Mouse (Mus musculus): ENCODE results near the gene Gm17374. TPM values are rescaled to one million over a fixed set of nuclear protein-coding genes. Genes with fewer than 3 reads are reported as not detected.

The Gm17374 gene
- polyA plus RNA-seq, 1 experiment from 2014 or later, result not detected

DNA sequence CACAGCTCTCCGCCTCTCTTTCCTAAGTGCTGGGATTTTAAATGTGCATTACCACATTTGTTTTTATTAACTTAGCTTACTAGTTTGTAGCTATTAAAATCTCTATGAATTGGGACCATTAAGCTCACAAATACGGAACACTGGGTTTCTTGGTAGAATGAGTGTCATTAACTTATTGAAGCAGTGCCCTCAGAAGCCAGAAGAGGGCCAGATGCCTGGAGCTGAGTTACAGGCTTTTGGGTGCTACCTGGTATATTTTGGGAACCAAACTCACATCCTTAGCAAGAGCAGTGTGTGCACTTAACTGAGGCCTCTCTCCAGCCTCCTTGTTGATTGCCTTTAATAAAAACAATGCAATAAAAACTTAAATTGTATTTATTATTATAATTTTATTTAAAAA lies 48.9 kb downstream of the Gm17374 start:
- H3K9ac ChIP-seq, result no peak overlapping the region
- H3K27me3 ChIP-seq (replicated peaks), result no peaks in the 10 kb centered on the region
- no peak overlapping the region for H3K27ac ChIP-seq
- ATAC-seq (replicated peaks), result no peak
- no peaks in the 10 kb centered on the region for H3K9me3 ChIP-seq
- peaks cover 10% of the 10 kb centered on the region for H3K36me3 ChIP-seq (replicated peaks)
- no peak overlapping the region for H3K4me3 ChIP-seq
- no peak overlapping the region for H3K4me2 ChIP-seq
- 82% methylated on average over 2 of the region's 2 CpGs for WGBS
- no peaks in the 10 kb centered on the region for H3K4me1 ChIP-seq

DNA sequence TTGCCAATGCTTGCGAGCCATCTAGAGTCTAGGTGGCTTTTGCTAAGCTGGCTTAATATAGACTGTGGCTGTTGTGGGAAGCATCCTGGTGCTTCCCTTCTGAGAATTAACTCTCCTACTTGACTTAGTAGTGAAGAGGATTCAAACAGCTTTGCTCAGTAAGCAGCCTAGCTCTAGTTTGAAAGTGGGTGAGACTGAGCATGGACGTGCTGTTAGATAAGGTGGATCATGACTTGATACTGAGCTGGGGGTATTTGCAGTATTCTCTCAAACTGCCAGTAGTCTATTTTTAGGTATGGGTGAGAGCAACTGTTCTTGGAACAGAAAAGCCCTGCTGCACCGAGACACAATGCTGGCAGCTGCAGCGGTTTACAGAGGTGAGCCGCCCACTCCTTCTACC lies 50.7 kb downstream of the Gm17374 start:
- no peak overlapping the region for H3K4me3 ChIP-seq
- no peak overlapping the region for H3K27ac ChIP-seq
- no peaks in the 10 kb centered on the region for H3K9me3 ChIP-seq
- WGBS, result 91% methylated on average over 5 of the region's 5 CpGs
- no peaks in the 10 kb centered on the region for H3K27me3 ChIP-seq (replicated peaks)
- ATAC-seq (replicated peaks), result no peak
- no peaks in the 10 kb centered on the region for H3K4me1 ChIP-seq
- H3K9ac ChIP-seq, result no peak overlapping the region
- no peak overlapping the region for H3K4me2 ChIP-seq
- peaks cover 9% of the 10 kb centered on the region for H3K36me3 ChIP-seq (replicated peaks)

Other genes starting within 250 kb of the Gm17374 start
- gene Tasp1, start 85.2 kb upstream of the Gm17374 start, polyA plus RNA-seq (2015; fragmentation: Nextera tagmentation; extraction: Ambion mirVana), result 20.8 and 21.6 TPM in 2 replicates
- 14.5 and 16.3 TPM in 2 replicates for gene Esf1, start 18.5 kb downstream of the Gm17374 start, polyA plus RNA-seq (2015; fragmentation: Nextera tagmentation; extraction: Ambion mirVana)
- gene Ndufaf5, start 18.6 kb downstream of the Gm17374 start, polyA plus RNA-seq (2015; fragmentation: Nextera tagmentation; extraction: Ambion mirVana), result 47.4 and 52.9 TPM in 2 replicates
- not detected in 2 replicates for gene Sel1l2, start 237.7 kb downstream of the Gm17374 start, polyA plus RNA-seq (2015; fragmentation: Nextera tagmentation; extraction: Ambion mirVana)
- 84.4 and 90.5 TPM in 2 replicates for gene Macrod2, start 243.3 kb downstream of the Gm17374 start, polyA plus RNA-seq (2015; fragmentation: Nextera tagmentation; extraction: Ambion mirVana)